Comparison of ENCODE assay signal across 8 mouse cellular contexts in the genomic region with DNA sequence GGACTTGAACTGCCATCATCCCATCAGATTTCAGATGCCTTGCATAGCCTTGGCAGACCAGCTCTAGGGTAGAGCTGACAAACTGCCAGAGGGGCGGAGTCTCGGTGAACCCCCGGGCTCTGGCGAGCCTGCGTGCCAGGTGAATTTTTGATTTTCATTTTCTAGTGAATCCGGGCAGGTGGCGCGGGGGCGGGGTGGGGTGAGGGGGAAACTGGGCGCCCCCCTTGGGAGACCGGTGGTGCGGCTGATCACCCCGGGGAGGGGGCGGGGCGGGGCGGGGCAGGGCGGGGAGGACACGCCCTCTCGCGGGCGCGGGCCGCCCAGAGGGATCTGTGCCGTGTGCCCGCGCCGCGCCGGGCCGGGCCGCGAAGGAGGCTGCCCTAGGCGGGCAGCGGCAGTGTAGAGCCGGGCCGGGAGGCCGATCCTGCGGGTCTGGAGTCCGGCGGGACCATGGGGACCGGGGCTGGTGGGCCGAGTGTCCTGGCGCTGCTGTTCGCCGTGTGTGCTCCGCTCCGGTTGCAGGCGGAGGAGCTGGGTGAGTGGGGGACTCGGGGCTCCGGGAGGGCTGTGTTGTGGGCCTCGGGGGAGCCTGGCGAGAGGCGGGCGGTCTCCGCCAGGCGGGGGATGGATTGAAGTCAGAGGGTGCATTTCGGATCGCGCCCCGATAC. TPM values are rescaled to one million over a fixed set of nuclear protein-coding genes. Genes with fewer than 3 reads are reported as not detected.
A peak's percentile ranks its signal among the peaks of the same experiment; 100 is the strongest.
DNase-seq lines count a peak whose midpoint lies in the region; ATAC-seq and TF ChIP-seq lines count a peak whose summit lies in the region.

A gene (plus strand): TSS at position 319 of the 668 bp plus-strand sequence.

- H3K9me3 ChIP-seq in heart, embryonic 14.5 days (ENCODE audit: control insufficient read depth, low read length), result no peaks in the 10 kb centered on the region
- no peaks in the 10 kb centered on the region for H3K9me3 ChIP-seq in kidney, postnatal 0 days (replicated peaks; ENCODE audit: low read length)
- H3K9me3 ChIP-seq in liver, embryonic 13.5 days (replicated peaks), result no peaks in the 10 kb centered on the region
- H3K9me3 ChIP-seq in neural tube, embryonic 11.5 days (ENCODE audit: control insufficient read depth, low read length), result no peaks in the 10 kb centered on the region
- H3K9me3 ChIP-seq in stomach, embryonic 15.5 days, result no peaks in the 10 kb centered on the region

- no peaks in the 10 kb centered on the region for H3K27me3 ChIP-seq in C2C12 (ENCODE audit: control insufficient read depth, insufficient read depth, insufficient read length)
- H3K27me3 ChIP-seq in heart, embryonic 14.5 days (ENCODE audit: control insufficient read depth, insufficient read depth, low read length), result no peaks in the 10 kb centered on the region
- H3K27me3 ChIP-seq in kidney, postnatal 0 days (ENCODE audit: insufficient read depth, low read length), result no peaks in the 10 kb centered on the region
- H3K27me3 ChIP-seq in liver, embryonic 13.5 days, result peaks cover 19% of the 10 kb centered on the region
- no peaks in the 10 kb centered on the region for H3K27me3 ChIP-seq in neural tube, embryonic 11.5 days (ENCODE audit: control insufficient read depth, insufficient read depth, low read length)
- H3K27me3 ChIP-seq in stomach, embryonic 15.5 days (replicated peaks), result no peaks in the 10 kb centered on the region

- TF ChIP-seq POLR2A in bone marrow, adult 2 months (IDR thresholded peaks at IDR 0.05; ENCODE audit: borderline replicate concordance, control insufficient read depth, low read depth, low read length), result no peak
- TF ChIP-seq POLR2A in embryonic fibroblast, embryonic 13.5 days (IDR thresholded peaks at IDR 0.05; ENCODE audit: low read depth, low read length), result peak; percentile 73

- H3K36me3 ChIP-seq in C2C12 (ENCODE audit: control insufficient read depth, insufficient read depth), result peaks cover 4% of the 10 kb centered on the region
- no peaks in the 10 kb centered on the region for H3K36me3 ChIP-seq in heart, embryonic 14.5 days (ENCODE audit: control insufficient read depth, insufficient read depth, low read length)
- H3K36me3 ChIP-seq in kidney, postnatal 0 days (ENCODE audit: insufficient read depth, low read length), result no peaks in the 10 kb centered on the region
- H3K36me3 ChIP-seq in liver, embryonic 13.5 days, result no peaks in the 10 kb centered on the region
- H3K36me3 ChIP-seq in neural tube, embryonic 11.5 days (ENCODE audit: control insufficient read depth, insufficient read depth, low read length), result no peaks in the 10 kb centered on the region
- no peaks in the 10 kb centered on the region for H3K36me3 ChIP-seq in stomach, embryonic 15.5 days

- H3K4me2 ChIP-seq in heart, embryonic 14.5 days (ENCODE audit: low read length), result peak within 1 kb of the TSS; percentile 89
- H3K4me2 ChIP-seq in kidney, postnatal 0 days (ENCODE audit: low read length), result peak within 1 kb of the TSS; percentile 86
- H3K4me2 ChIP-seq in liver, embryonic 13.5 days, result peak within 1 kb of the TSS; percentile 91
- peak within 1 kb of the TSS; percentile 55 for H3K4me2 ChIP-seq in neural tube, embryonic 11.5 days (ENCODE audit: low read depth)
- peak within 1 kb of the TSS; percentile 74 for H3K4me2 ChIP-seq in stomach, embryonic 15.5 days

- H3K4me1 ChIP-seq in bone marrow, adult 2 months (ENCODE audit: control insufficient read depth, insufficient read depth, low read length), result no peaks in the 10 kb centered on the region; the same call in 1 of the 2 replicates
- H3K4me1 ChIP-seq in embryonic fibroblast, embryonic 13.5 days (ENCODE audit: control insufficient read depth, insufficient read depth, low read length), result 0 out of 2 replicates have a peak, but pooled peaks cover 3% of the 10 kb centered on the region
- H3K4me1 ChIP-seq in heart, embryonic 14.5 days (ENCODE audit: control insufficient read depth in 2 of 2, insufficient read depth in 2 of 2, low read length in 2 of 2), result peaks cover 0 to 6% of the 10 kb centered on the region in 2 experiments; a peak in 1 of 4 replicates
- H3K4me1 ChIP-seq in kidney, postnatal 0 days (replicated peaks; ENCODE audit: insufficient read depth, low read length), result peaks cover 18% of the 10 kb centered on the region; the same call in 1 of the 2 replicates
- H3K4me1 ChIP-seq in liver, embryonic 13.5 days (replicated peaks), result peaks cover 22% of the 10 kb centered on the region
- no peaks in the 10 kb centered on the region for H3K4me1 ChIP-seq in neural tube, embryonic 11.5 days (ENCODE audit: control insufficient read depth, insufficient read depth, low read length)
- H3K4me1 ChIP-seq in stomach, embryonic 15.5 days, result peaks cover 8% of the 10 kb centered on the region

- H3K4me3 ChIP-seq in C2C12 (ENCODE audit: insufficient read depth, poor library complexity, severe bottlenecking), result peak within 1 kb of the TSS; percentile 79
- peak within 1 kb of the TSS; percentile 45 for H3K4me3 ChIP-seq in bone marrow, adult 2 months (replicated peaks; ENCODE audit: control insufficient read depth, low read depth, low read length)
- peak within 1 kb of the TSS; percentile 81 for H3K4me3 ChIP-seq in embryonic fibroblast, embryonic 13.5 days (ENCODE audit: insufficient read depth, low read length)
- peak within 1 kb of the TSS; percentile 80 to 83 for H3K4me3 ChIP-seq in heart, embryonic 14.5 days (ENCODE audit: control insufficient read depth in 1 of 2, insufficient read depth in 1 of 2, low read depth in 1 of 2, low read length in 2 of 2)
- H3K4me3 ChIP-seq in kidney, postnatal 0 days (replicated peaks; ENCODE audit: low read depth, low read length), result peak within 1 kb of the TSS; percentile 85
- H3K4me3 ChIP-seq in liver, embryonic 13.5 days (replicated peaks), result peak within 1 kb of the TSS; percentile 69
- peak within 1 kb of the TSS; percentile 79 for H3K4me3 ChIP-seq in neural tube, embryonic 11.5 days (ENCODE audit: low read depth, low read length)
- peak within 1 kb of the TSS; percentile 86 for H3K4me3 ChIP-seq in stomach, embryonic 15.5 days (replicated peaks)

- H3K9ac ChIP-seq in heart, embryonic 14.5 days (ENCODE audit: low read length), result peak within 1 kb of the TSS; percentile 89
- H3K9ac ChIP-seq in kidney, postnatal 0 days (ENCODE audit: low read depth, low read length), result peak within 1 kb of the TSS; percentile 93
- peak within 1 kb of the TSS; percentile 77 for H3K9ac ChIP-seq in liver, embryonic 13.5 days
- H3K9ac ChIP-seq in neural tube, embryonic 11.5 days (ENCODE audit: low read length), result peak within 1 kb of the TSS; percentile 87
- H3K9ac ChIP-seq in stomach, embryonic 15.5 days, result peak within 1 kb of the TSS; percentile 90

- H3K27ac ChIP-seq in bone marrow, adult 2 months (ENCODE audit: control insufficient read depth, insufficient read depth, low read depth, low read length, poor library complexity), result no peak within 1 kb of the TSS; the same call in 1 of the 2 replicates
- no peak within 1 kb of the TSS for H3K27ac ChIP-seq in embryonic fibroblast, embryonic 13.5 days (ENCODE audit: insufficient read depth, low read length)
- H3K27ac ChIP-seq in heart, embryonic 14.5 days (replicated peaks in 1 of 2; ENCODE audit: control insufficient read depth in 1 of 2, insufficient read depth in 1 of 2, low read depth in 2 of 2, low read length in 2 of 2), result peak within 1 kb of the TSS; percentile 43 to 50; a peak in 3 of 4 replicates
- peak within 1 kb of the TSS; percentile 91 for H3K27ac ChIP-seq in kidney, postnatal 0 days
- peak within 1 kb of the TSS; percentile 29 for H3K27ac ChIP-seq in liver, embryonic 13.5 days
- peak within 1 kb of the TSS; percentile 56; the same call in 1 of the 2 replicates for H3K27ac ChIP-seq in neural tube, embryonic 11.5 days (ENCODE audit: low read depth, low read length)
- peak within 1 kb of the TSS; percentile 88 for H3K27ac ChIP-seq in stomach, embryonic 15.5 days

- H3K79me2 ChIP-seq in C2C12 (ENCODE audit: control insufficient read depth, insufficient read depth), result peaks cover 30% of the 10 kb centered on the region

- peaks cover 10% of the 10 kb centered on the region for H3K79me3 ChIP-seq in C2C12 (ENCODE audit: low read depth)

- WGBS in bone marrow, adult 2 months, result 1% methylated on average over 56 of the region's 60 CpGs
- WGBS in heart, embryonic 14.5 days, result under 1% methylated on average over 47 of the region's 60 CpGs
- WGBS in kidney, postnatal 0 days, result under 1% methylated on average over 52 of the region's 60 CpGs
- under 1% methylated on average over 58 of the region's 60 CpGs for WGBS in liver, embryonic 13.5 days (ENCODE audit: insufficient replicate concordance)
- under 1% methylated on average over 50 of the region's 60 CpGs for WGBS in neural tube, embryonic 11.5 days
- WGBS in stomach, embryonic 15.5 days, result 1% methylated on average over 51 of the region's 60 CpGs

- peak within 1 kb of the TSS; percentile 98 for H3ac ChIP-seq in C2C12 (ENCODE audit: control insufficient read depth, insufficient read length, low read depth)

- peak; percentile 64 for DNase-seq in kidney, postnatal 0 days (ENCODE audit: low spot score)
- DNase-seq in liver, embryonic 13.5 days, result peak; percentile 35
- DNase-seq in neural tube, embryonic 11.5 days (ENCODE audit: low spot score), result peak; percentile 84

- TF ChIP-seq CTCF in C2C12 (IDR thresholded peaks at IDR 0.05; ENCODE audit: control insufficient read depth, insufficient read depth, insufficient read length), result no peak
- no peak for TF ChIP-seq CTCF in bone marrow, adult 2 months (IDR thresholded peaks at IDR 0.05; ENCODE audit: control insufficient read depth, insufficient read depth, low read length)
- TF ChIP-seq CTCF in embryonic fibroblast, embryonic 13.5 days (IDR thresholded peaks at IDR 0.05; ENCODE audit: borderline replicate concordance, insufficient read depth, low read length), result no peak
- TF ChIP-seq CTCF in kidney, postnatal 0 days (IDR thresholded peaks at IDR 0.05; ENCODE audit: low read depth), result no peak

- peak; percentile 90 for ATAC-seq in heart, embryonic 14.5 days (ENCODE audit: insufficient number of reproducible peaks, insufficient read depth, low FRiP score, low read depth)
- peak; percentile 93 for ATAC-seq in kidney, postnatal 0 days (replicated peaks; ENCODE audit: low FRiP score, low read depth)
- peak; percentile 90 for ATAC-seq in liver, embryonic 13.5 days (ENCODE audit: low read depth)
- ATAC-seq in neural tube, embryonic 11.5 days (ENCODE audit: insufficient read depth, low FRiP score, low TSS enrichment), result peak; percentile 94
- peak; percentile 91 for ATAC-seq in stomach, embryonic 15.5 days (ENCODE audit: insufficient read depth, low FRiP score, low read depth)

RNA-seq across cellular contexts. Expression of the gene that starts here (rescaled TPM):
- polyA plus RNA-seq in C2C12 (2012; fragmentation: generic; extraction: Trizol), result 5.6 TPM
- polyA plus RNA-seq in bone marrow, adult 2 months (2011; ENCODE audit: insufficient read depth, insufficient read length, low replicate concordance, missing spikeins), result 1.1 and 2.4 TPM in 2 replicates
- 6.5 and 6.8 TPM in 2 replicates for polyA plus RNA-seq in embryonic fibroblast, embryonic 13.5 days (2011; ENCODE audit: insufficient read length, low read depth, missing spikeins)
- 5.8 and 6.3 TPM in 2 replicates for polyA plus RNA-seq in heart, embryonic 14.5 days (2014; fragmentation: Nextera tagmentation; extraction: Ambion mirVana)
- polyA plus RNA-seq in kidney, postnatal 0 days (2015; fragmentation: Nextera tagmentation; extraction: Ambion mirVana), result 23.2 and 23.4 TPM in 2 replicates
- 4.8 and 5.7 TPM in 2 replicates for polyA plus RNA-seq in liver, embryonic 13.5 days (2015; fragmentation: Nextera tagmentation; extraction: Ambion mirVana)
- polyA plus RNA-seq in neural tube, embryonic 11.5 days (2014; fragmentation: Nextera tagmentation; extraction: Ambion mirVana), result 24.8 and 26.4 TPM in 2 replicates
- 34.4 and 43.8 TPM in 2 replicates for polyA plus RNA-seq in stomach, embryonic 15.5 days (2015; fragmentation: Nextera tagmentation; extraction: Ambion mirVana)

Comparison
In these comparisons a context has a peak if more than half of its experiments do, and no peak if none do; other contexts are left out.
1. H3K27ac ChIP-seq: peak in heart, embryonic 14.5 days (2 of 2), kidney, postnatal 0 days (single experiment), liver, embryonic 13.5 days (single experiment), neural tube, embryonic 11.5 days (single experiment) and stomach, embryonic 15.5 days (single experiment); none in bone marrow, adult 2 months (single experiment) and embryonic fibroblast, embryonic 13.5 days (single experiment).
2. Peak in every context shown above with its lines, with median percentiles within 50 percentile points of each other: H3K4me3 ChIP-seq, ATAC-seq, H3K4me2 ChIP-seq, H3K9ac ChIP-seq and DNase-seq.